In genomic region chr7:107661189-107661842, GRCm38 (mm10) we compare ENCODE assay signal across 9 mouse cellular contexts. TPM values are rescaled to one million over a fixed set of nuclear protein-coding genes. Genes with fewer than 3 reads are reported as not detected.
A peak's percentile ranks its signal among the peaks of the same experiment; 100 is the strongest.
DNase-seq lines count a peak whose midpoint lies in the region; ATAC-seq and TF ChIP-seq lines count a peak whose summit lies in the region.
"Had no signal": no experiment of that assay in that cellular context is flagged by ENCODE, and none has a peak within 500 bp of the region (broad histone marks: within the 10 kb centered on the region; RNA-seq: fewer than 3 reads in every experiment).

No protein-coding gene starts in this region.

- no peak overlapping the region for H3K27ac ChIP-seq in ES-E14 (ENCODE audit: insufficient read depth, low read depth, low read length, poor library complexity, severe bottlenecking)
- peak overlapping the region; percentile 71 for H3K27ac ChIP-seq in forebrain, embryonic 10.5 days
- H3K27ac ChIP-seq in liver, embryonic 13.5 days = no peak overlapping the region
- no peak overlapping the region for H3K27ac ChIP-seq in thymus, adult 2 months (ENCODE audit: control insufficient read depth, insufficient read depth, low read length)

- H3K9me3 ChIP-seq in ES-E14 (ENCODE audit: control insufficient read depth, insufficient read depth, low read depth, low read length) = no peaks in the 10 kb centered on the region
- no peaks in the 10 kb centered on the region for H3K9me3 ChIP-seq in forebrain, embryonic 10.5 days
- H3K9me3 ChIP-seq in liver, embryonic 13.5 days (replicated peaks) = no peaks in the 10 kb centered on the region

- H3K27me3 ChIP-seq in forebrain, embryonic 10.5 days (ENCODE audit: poor library complexity, severe bottlenecking) = peaks cover 16% of the 10 kb centered on the region
- H3K27me3 ChIP-seq in liver, embryonic 13.5 days = no peaks in the 10 kb centered on the region
- H3K27me3 ChIP-seq in thymus, adult 2 months (ENCODE audit: control insufficient read depth, insufficient read depth, low read length) = no peaks in the 10 kb centered on the region; the same call in 1 of the 2 replicates

- intact Hi-C loops in heart, postnatal 10 days (cut with DNase I) = loop anchor here (1.0 to 2.0 kb wide), 3 partner anchors 47 to 87 kb away; no protein-coding TSS in a partner anchor

- peak; percentile 65 for DNase-seq in ES-E14 (ENCODE audit: low read depth, low spot score)
- peak; percentile 22 for DNase-seq in c-Kit-positive CD71-positive TER-119-negative erythroid progenitor cells, embryonic 14.5 days (ENCODE audit: low read depth)
- peak; percentile 76 for DNase-seq in forebrain, embryonic 10.5 days (ENCODE audit: extremely low spot score, low spot score)
- peak; percentile 80 to 87 for DNase-seq in heart, postnatal 10 days
- peak; percentile 82 for DNase-seq in kidney, postnatal 14 days
- peak; percentile 13 for DNase-seq in liver, embryonic 13.5 days
- peak; percentile 82 for DNase-seq in neural tube, embryonic 10.5 days (ENCODE audit: extremely low spot score, low spot score)
- peak; percentile 62 for DNase-seq in thymus, adult 2 months

- ATAC-seq in liver, embryonic 13.5 days (ENCODE audit: low read depth) = peak; percentile 40; the same call in 1 of the 2 replicates

- no peak overlapping the region for H3K4me3 ChIP-seq in ES-E14 (ENCODE audit: insufficient read depth in 1 of 2, low read depth in 1 of 2, low read length in 2 of 2, poor library complexity in 1 of 2, severe bottlenecking in 1 of 2)
- no peak overlapping the region for H3K4me3 ChIP-seq in forebrain, embryonic 10.5 days
- H3K4me3 ChIP-seq in liver, embryonic 13.5 days (replicated peaks) = no peak overlapping the region
- H3K4me3 ChIP-seq in thymus, adult 2 months (ENCODE audit: control insufficient read depth, insufficient read depth, low read length) = no peak overlapping the region

- 11% methylated on average over 8 of the region's 8 CpGs for WGBS in forebrain, embryonic 10.5 days
- WGBS in liver, embryonic 13.5 days (ENCODE audit: insufficient replicate concordance) = 30% methylated on average over 8 of the region's 8 CpGs
- 53% methylated on average over 8 of the region's 8 CpGs for WGBS in thymus, adult 2 months

- H3K4me1 ChIP-seq in ES-E14 (ENCODE audit: control insufficient read depth in 2 of 2, insufficient read depth in 2 of 2, low read length in 2 of 2, poor library complexity in 1 of 2) = peaks cover 7 to 41% of the 10 kb centered on the region in 2 experiments
- peaks cover 62% of the 10 kb centered on the region for H3K4me1 ChIP-seq in forebrain, embryonic 10.5 days
- peaks cover 23% of the 10 kb centered on the region for H3K4me1 ChIP-seq in liver, embryonic 13.5 days (replicated peaks)
- H3K4me1 ChIP-seq in thymus, adult 2 months (replicated peaks; ENCODE audit: control insufficient read depth, insufficient read depth, low read length) = peaks cover 29% of the 10 kb centered on the region

- no peak for TF ChIP-seq POLR2A in thymus, adult 2 months (IDR thresholded peaks at IDR 0.05; ENCODE audit: control insufficient read depth, extremely low read depth, insufficient read depth, low read length, poor library complexity)

- H3K9ac ChIP-seq in ES-E14 (ENCODE audit: insufficient read depth, low read depth, low read length, poor library complexity, severe bottlenecking) = no peak overlapping the region
- no peak overlapping the region for H3K9ac ChIP-seq in liver, embryonic 13.5 days

- H3K36me3 ChIP-seq in ES-E14 (ENCODE audit: control insufficient read depth, insufficient read depth, low read length, poor library complexity, severe bottlenecking) = no peaks in the 10 kb centered on the region
- H3K36me3 ChIP-seq in forebrain, embryonic 10.5 days (replicated peaks) = no peaks in the 10 kb centered on the region
- H3K36me3 ChIP-seq in liver, embryonic 13.5 days = no peaks in the 10 kb centered on the region
- no peaks in the 10 kb centered on the region for H3K36me3 ChIP-seq in thymus, adult 2 months (ENCODE audit: control insufficient read depth, insufficient read depth, low read length)

- H3K4me2 ChIP-seq in liver, embryonic 13.5 days = no peak overlapping the region

- TF ChIP-seq CTCF in thymus, adult 2 months (IDR thresholded peaks at IDR 0.05; ENCODE audit: borderline replicate concordance, control insufficient read depth, extremely low read depth, insufficient read depth, low read length, poor library complexity) = 0 out of 2 replicates have a peak, but pooled peaks have one; percentile 32

- in situ Hi-C loops in ES-E14 (cut with MboI; ENCODE audit: low sequenced_read_pairs in 2 of 2, unreplicated experiment in 2 of 2) = no loop called here

TF ChIP-seq in ES-E14, 5 proteins besides CTCF, POLR2A, EP300 and RAD21:
- TF ChIP-seq ZC3H11A (IDR thresholded peaks at IDR 0.05; ENCODE audit: borderline replicate concordance, low read depth, low read length) (peak; percentile 35; the same call in 1 of the 2 replicates), MAFK (IDR thresholded peaks at IDR 0.05; ENCODE audit: insufficient read depth, low read depth, low read length) (no peak), HCFC1 (IDR thresholded peaks at IDR 0.05; ENCODE audit: borderline replicate concordance, insufficient read depth, low read length) (no peak), ZNF384 (IDR thresholded peaks at IDR 0.05; ENCODE audit: low read depth, low read length) (peak; percentile 48; the same call in 1 of the 2 replicates)

RNA-seq across cellular contexts. Expression of gene 5330417H12Rik, which starts 36.4 kb away (rescaled TPM):
- not detected in 2 replicates for total RNA-seq in ES-E14 (2012; rRNA removed)
- not detected in 2 replicates for polyA plus RNA-seq in forebrain, embryonic 10.5 days (2016; fragmentation: Nextera tagmentation; extraction: Ambion mirVana)
- total RNA-seq in heart, postnatal 10 days (2021) = not detected
- polyA plus RNA-seq in liver, embryonic 13.5 days (2015; fragmentation: Nextera tagmentation; extraction: Ambion mirVana) = not detected in 2 replicates
- not detected in 2 replicates for polyA plus RNA-seq in thymus, adult 2 months (2012; rRNA removed)
- total RNA-seq: gastrocnemius, postnatal 36 days had no signal

Comparison
In these comparisons a context has a peak if more than half of its experiments do, and no peak if none do; other contexts are left out.
1. DNase-seq: peak in every context shown above with its lines; median percentile 84 in heart, postnatal 10 days; 82 in kidney, postnatal 14 days; 82 in neural tube, embryonic 10.5 days; 76 in forebrain, embryonic 10.5 days; 65 in ES-E14; 62 in thymus, adult 2 months; 22 in c-Kit-positive CD71-positive TER-119-negative erythroid progenitor cells, embryonic 14.5 days; 13 in liver, embryonic 13.5 days.